Mouse (Mus musculus): ENCODE measurements around the gene Fn1.

Gene Fn1

GRCm38 (mm10) chr1:71605751-71606150 lies 47.2 kb downstream of the Fn1 start:
- no peak for DNase-seq (ENCODE audit: low spot score in 2 of 2)

DNA sequence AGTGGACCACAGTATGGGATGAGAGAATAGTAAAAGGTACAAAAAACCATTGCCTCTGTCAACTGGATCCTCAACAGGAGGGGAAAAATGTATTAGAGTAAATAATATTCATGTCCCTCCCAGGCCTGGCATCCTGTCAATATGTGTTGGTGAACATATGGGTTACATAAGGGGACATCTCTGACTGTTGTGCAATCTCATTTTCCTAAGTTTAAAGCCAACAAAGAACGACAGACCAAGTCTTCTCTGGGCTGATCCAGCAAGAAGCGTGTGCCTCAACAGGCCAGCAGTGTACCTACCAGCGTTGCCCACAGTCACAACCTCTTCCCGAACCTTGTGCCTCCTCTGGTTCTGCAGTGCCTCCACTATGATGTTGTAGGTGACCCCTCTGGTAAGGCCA lies 57.6 kb downstream of the Fn1 start:
- no peak for DNase-seq (ENCODE audit: low spot score in 2 of 2)

DNA sequence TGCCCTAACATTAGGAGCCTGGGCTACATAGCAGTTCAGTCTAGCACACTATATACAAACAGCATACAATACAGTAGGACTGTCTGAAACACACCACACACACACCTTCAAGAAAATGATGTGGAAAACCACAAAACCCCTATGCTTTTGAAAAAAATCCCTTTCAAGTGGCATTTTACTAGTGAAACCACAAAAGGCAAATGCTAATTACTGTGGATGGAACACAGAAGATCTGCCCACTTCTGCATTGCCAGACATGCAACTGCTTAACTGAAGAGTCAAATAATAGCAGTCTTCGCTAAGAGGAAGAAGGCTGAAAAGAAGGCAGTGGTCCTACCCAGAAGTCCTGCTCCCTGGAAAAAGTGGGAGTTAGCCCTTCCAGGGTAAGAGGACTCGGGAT lies 58.7 kb downstream of the Fn1 start:
- DNase-seq (ENCODE audit: low spot score in 2 of 2): no peak

DNA sequence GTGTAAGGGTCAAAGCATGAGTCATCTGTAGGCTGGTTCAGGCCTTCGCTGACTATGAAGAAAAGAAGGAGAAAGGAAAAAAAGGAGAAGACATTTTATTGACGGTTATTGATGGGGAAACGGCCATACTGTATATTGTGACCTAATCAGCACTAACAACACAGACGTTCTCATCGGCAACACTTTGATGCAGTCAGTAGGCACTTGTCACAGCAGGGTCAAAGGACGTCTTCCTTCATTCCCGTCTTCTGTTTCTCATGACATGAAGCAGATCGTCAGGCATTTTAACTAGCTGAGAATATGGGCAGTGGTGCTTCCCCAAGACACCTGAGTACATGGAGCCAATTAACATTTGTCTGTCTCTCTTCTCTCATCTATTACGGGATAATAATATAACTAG lies 59.8 kb downstream of the Fn1 start:
- no peak for DNase-seq (ENCODE audit: low spot score in 2 of 2)

GRCm38 (mm10) chr1:71590038-71590437 lies 63.0 kb downstream of the Fn1 start:
- DNase-seq (ENCODE audit: low spot score in 2 of 2): no peak

DNA sequence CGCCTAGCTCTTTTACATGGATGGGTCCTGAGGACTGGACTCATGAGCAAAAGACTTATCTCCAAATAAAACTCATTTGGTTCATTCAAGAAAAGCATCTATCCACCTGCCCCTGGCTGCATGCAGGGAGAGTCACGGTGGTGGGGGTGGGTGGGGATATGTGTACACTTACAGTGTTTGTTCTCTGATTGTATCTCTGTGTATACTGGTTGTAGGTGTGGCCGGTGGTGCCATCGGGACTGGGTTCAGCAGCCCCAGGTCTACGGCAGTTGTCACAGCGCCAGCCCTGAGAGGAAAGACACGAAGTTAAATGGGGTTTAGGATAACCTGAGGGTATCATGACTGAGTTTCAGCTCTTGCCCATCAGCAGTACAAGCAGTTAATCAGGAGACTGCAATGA lies 66.3 kb downstream of the Fn1 start:
- no peak for DNase-seq (ENCODE audit: low spot score in 2 of 2)

DNA sequence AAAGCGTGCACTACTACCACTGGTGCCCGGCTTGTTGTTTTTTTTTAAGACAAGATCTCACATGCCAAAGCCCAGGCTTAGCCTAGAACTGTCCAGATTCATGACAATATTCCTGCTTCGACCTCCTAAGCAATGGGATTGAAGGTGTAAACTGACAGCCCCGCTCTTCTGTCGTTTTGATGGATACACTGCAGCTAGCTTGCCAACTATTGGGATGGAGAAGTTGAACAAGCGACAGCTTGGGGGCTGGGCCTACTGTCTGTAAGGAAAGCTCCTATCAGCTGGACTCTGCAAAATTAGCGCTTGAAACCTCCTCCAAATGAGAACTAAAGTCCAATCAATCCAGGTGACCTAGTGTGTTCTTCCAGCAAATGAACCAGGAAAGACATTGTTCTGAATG lies 69.1 kb downstream of the Fn1 start:
- no peak for DNase-seq (ENCODE audit: low spot score in 2 of 2)

GRCm38 (mm10) chr1:71583302-71583701 lies 69.7 kb downstream of the Fn1 start:
- no peak for DNase-seq (ENCODE audit: low spot score in 2 of 2)

DNA sequence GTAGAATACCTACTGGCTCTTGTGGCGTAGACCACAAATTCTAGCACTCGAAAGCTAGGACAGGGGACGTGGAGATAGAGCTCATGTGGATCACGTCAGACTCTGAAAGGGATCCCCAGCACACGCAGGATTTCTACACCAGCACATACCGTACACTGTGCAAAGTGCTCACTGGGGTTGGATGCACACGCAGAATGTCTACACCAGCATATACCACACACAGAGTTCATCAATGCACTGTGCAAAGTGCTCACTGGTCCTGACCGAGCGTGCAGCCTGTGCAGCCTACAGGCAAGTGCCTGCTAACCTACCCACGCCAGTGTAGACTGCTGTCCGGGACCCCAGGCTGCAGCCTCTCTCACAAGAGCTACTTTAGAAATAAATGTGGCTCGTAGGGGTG lies 72.6 kb downstream of the Fn1 start:
- DNase-seq (ENCODE audit: low spot score in 2 of 2): no peak

DNA sequence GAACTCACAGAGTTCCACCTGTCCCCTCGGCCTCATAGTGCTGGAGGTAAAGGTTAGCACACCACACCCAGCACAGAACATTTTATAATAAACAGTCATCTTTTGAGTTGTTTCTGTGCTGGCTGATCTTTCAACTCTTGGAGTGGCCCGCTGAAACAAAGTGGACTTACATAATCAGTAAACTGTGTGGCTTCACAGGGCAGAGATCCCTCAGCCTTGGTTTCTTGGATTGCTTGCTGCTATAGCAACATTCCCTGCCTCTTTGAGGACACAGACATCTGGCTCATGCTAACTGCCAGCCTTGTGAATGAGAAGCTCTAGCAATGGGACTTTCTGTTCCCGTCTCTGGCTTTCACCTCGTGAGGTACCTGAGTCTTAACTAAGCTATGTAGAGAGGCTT lies 73.5 kb downstream of the Fn1 start:
- no peak for DNase-seq (ENCODE audit: low spot score in 2 of 2)

GRCm38 (mm10) chr1:71576837-71577236 lies 76.2 kb downstream of the Fn1 start:
- DNase-seq (ENCODE audit: low spot score in 2 of 2): no peak

DNA sequence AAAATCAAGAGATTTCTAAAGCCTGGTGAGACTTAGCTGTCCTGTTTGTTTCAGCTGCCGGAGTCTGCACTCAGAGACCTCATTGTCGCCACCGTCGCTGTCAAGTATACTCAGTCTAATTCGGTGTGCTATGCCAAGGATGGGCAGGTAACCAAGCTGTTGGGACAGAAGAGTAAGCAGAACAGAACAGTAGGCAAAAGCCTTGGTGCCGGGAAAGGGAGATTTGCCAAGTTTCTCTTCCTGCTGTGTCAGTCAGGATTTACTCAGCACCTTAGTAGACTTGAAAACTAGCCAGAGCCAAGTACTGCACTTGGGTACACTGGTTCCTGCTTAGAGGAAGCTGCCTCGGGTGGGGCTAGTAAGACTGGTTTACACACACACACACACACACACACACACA lies 77.0 kb downstream of the Fn1 start:
- no peak for DNase-seq (ENCODE audit: low spot score in 2 of 2)

- no peak for DNase-seq (ENCODE audit: low spot score in 2 of 2)
Measured at GRCm38 (mm10) chr1:71570116-71570515, 82.9 kb downstream of the Fn1 start.

DNA sequence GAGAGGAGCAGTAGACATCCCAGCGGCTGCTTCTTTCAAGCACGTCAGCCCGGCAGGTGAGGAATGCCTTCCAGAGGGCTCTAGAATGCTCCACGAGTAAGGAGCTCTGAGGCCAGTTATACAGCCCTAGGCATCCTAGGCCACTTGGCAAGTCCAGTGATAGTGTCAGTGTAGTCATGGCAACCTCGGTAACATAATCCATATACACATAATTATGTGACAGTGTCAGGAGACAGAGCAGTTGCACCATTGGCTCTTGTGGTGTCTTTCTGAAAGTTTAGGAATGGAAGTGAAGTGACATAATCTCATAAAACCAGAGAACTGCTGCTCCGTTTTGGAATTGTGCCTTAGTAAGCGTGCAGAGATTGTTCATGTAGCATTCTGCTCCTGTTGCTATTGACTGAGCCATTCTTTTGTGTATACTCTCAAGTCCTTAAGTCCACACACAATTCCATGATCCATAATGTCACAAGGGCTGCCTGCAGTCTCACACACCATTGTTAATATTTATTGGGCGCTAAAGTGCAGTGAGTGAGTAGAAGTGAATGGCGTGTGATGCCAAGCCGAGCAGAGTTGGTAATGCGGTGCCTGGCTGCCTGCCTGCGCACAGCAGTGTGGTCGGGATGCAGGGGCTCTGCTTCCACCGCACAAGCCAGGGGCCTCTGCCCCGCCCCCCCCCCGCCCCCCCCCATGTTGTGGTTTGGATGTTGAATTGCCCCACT lies 85.0 kb downstream of the Fn1 start:
- DNase-seq (ENCODE audit: low spot score in 2 of 2): no peak

DNA sequence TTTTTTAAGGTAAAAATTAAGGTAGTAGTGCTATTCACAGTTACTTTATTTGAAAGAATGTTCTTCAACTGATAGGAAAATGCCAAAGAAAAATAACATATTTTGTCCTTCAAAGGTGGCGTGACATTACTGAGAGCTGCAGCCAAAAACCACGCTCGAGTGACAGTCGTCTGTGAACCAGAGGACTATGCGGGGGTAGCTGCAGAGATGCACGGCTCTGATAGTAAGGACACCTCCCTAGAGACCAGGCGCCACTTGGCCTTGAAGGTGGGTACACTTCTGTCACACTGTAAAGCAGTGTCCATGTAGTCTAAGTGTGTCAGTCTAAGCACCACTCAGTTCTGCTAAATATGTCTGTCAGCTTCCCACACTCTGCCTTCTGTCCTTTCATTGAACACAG lies 88.7 kb downstream of the Fn1 start:
- DNase-seq (ENCODE audit: low spot score in 2 of 2): no peak

DNA sequence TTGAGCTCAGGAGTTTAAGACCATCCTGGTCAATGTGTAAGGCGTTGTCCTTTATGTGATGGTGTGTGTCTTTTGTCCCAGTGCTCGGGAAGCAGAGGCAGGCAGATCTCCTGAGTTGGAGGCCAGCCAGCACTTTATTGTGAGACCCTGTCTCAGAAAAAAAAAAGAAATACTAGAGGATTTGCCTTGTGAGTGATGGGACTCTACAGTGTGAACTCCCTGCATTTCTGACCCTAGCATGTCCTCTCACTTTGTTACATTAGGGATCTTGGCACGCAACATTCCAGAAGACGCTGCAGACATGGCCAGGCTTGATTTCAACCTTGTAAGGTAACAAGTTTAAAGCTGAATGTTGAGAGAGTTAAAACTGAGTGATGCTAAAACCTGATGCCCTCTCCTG lies 92.4 kb downstream of the Fn1 start:
- DNase-seq (ENCODE audit: low spot score in 2 of 2): no peak

- DNase-seq (ENCODE audit: low spot score in 2 of 2): peak; percentile 73 to 74
Measured at GRCm38 (mm10) chr1:71556688-71557612, 96.0 kb downstream of the Fn1 start, which contains the start of gene Atic. Atic (plus strand) TSS chr1:71557150.

- no peak for DNase-seq (ENCODE audit: low spot score in 2 of 2)
Measured at GRCm38 (mm10) chr1:71550626-71551195, 102.3 kb downstream of the Fn1 start.

- no peak for DNase-seq (ENCODE audit: low spot score in 2 of 2)
Measured at GRCm38 (mm10) chr1:71540437-71540836, 112.6 kb downstream of the Fn1 start.

GRCm38 (mm10) chr1:71539641-71540040 lies 113.4 kb downstream of the Fn1 start:
- no peak for DNase-seq (ENCODE audit: low spot score in 2 of 2)
